Mouse (Mus musculus) heart, postnatal 36 days (tissue): ENCODE results near the gene Spata20. TPM values are rescaled to one million over a fixed set of nuclear protein-coding genes. Genes with fewer than 3 reads are reported as not detected.
A peak's percentile ranks its signal among the peaks of the same experiment; 100 is the strongest.

Source experiments
- DNase-seq, 2 experiments: peaks; one replicate each; pipeline ENCODE4 v3.0.0; 2021 to 2022
- intact Hi-C: fragments of 180-260 bp; cut with DNase I; formaldehyde crosslinking; loops from one replicate; pipeline ENCODE4 v1.15.1; 2025
- total RNA-seq, 2 experiments: library from RNA; stranded (reverse); gene quantifications; 2 replicates each; pipeline ENCODE4 v1.2.3; 2021

The Spata20 gene
- total RNA-seq, 2 experiments from 2014 or later, result 0.42 to 0.62 TPM

- DNase-seq, result no peak
- intact Hi-C loops, result no loop called here
Measured at GRCm38 (mm10) chr11:94456347-94456746, 29.6 kb downstream of the Spata20 start.

GRCm38 (mm10) chr11:94455161-94455820, 30.7 kb downstream of the Spata20 start:
- intact Hi-C loops, result no loop called here
- DNase-seq, result no peak

GRCm38 (mm10) chr11:94454756-94455155, 31.2 kb downstream of the Spata20 start:
- no peak for DNase-seq
- intact Hi-C loops, result no loop called here

- intact Hi-C loops, result no loop called here
Measured at GRCm38 (mm10) chr11:94451091-94451773, 34.7 kb downstream of the Spata20 start.

GRCm38 (mm10) chr11:94449886-94450285, 36.1 kb downstream of the Spata20 start:
- intact Hi-C loops, result no loop called here
- peak; percentile 51 to 52 for DNase-seq

More at GRCm38 (mm10) chr11:94451091-94451773, 34.7 kb downstream of the Spata20 start:
- peak; percentile 63 to 69 for DNase-seq

- intact Hi-C loops, result no loop called here
Measured at GRCm38 (mm10) chr11:94449239-94449638, 36.7 kb downstream of the Spata20 start.

GRCm38 (mm10) chr11:94447017-94447416, 39.0 kb downstream of the Spata20 start:
- no peak for DNase-seq
- intact Hi-C loops, result no loop called here

More at GRCm38 (mm10) chr11:94449239-94449638, 36.7 kb downstream of the Spata20 start:
- DNase-seq, result no peak

- no peak for DNase-seq
- intact Hi-C loops, result no loop called here
Measured at GRCm38 (mm10) chr11:94445300-94445699, 40.7 kb downstream of the Spata20 start.

- intact Hi-C loops, result no loop called here
Measured at GRCm38 (mm10) chr11:94444829-94445228, 41.1 kb downstream of the Spata20 start.

GRCm38 (mm10) chr11:94441752-94442151, 44.2 kb downstream of the Spata20 start:
- intact Hi-C loops, result no loop called here
- DNase-seq, result no peak

More at GRCm38 (mm10) chr11:94444829-94445228, 41.1 kb downstream of the Spata20 start:
- DNase-seq, result no peak

GRCm38 (mm10) chr11:94441122-94441521, 44.9 kb downstream of the Spata20 start:
- DNase-seq, result no peak
- intact Hi-C loops, result no loop called here

- no peak for DNase-seq
- intact Hi-C loops, result no loop called here
Measured at GRCm38 (mm10) chr11:94440421-94440820, 45.6 kb downstream of the Spata20 start.

- intact Hi-C loops, result no loop called here
- DNase-seq, result no peak
Measured at GRCm38 (mm10) chr11:94429011-94429651, 56.8 kb downstream of the Spata20 start.

Other genes with a start within 250 kb of the Spata20 start
- 1 to 10 TPM; 4.0 to 4.2 TPM for gene Wfikkn2, start 240.2 kb downstream of the Spata20 start, total RNA-seq
- gene Gm21885, start 204.3 kb downstream of the Spata20 start, total RNA-seq, result under 1 TPM in 1 of 2 experiments, not detected in 1; 0.42 TPM
- gene Luc7l3, start 164.2 kb downstream of the Spata20 start, total RNA-seq, result 10 to 100 TPM; 31.9 to 34.3 TPM
- gene Ankrd40, start 158.2 kb downstream of the Spata20 start, total RNA-seq, result 100 to 1,000 TPM; 263 to 301 TPM
- gene Abcc3, start 93.2 kb downstream of the Spata20 start, total RNA-seq, result 1 to 10 TPM; 1.7 to 3.9 TPM
- gene Cacna1g, start 12.0 kb downstream of the Spata20 start, total RNA-seq, result 10 to 100 TPM; 13.8 to 14.2 TPM
- 10 to 100 TPM; 26.7 to 31.2 TPM for gene Epn3, start 13.8 kb upstream of the Spata20 start, total RNA-seq
- 1 to 10 TPM in 1 of 2 experiments, under 1 TPM in 1; 0.89 to 1.3 TPM for gene Mycbpap, start 35.6 kb upstream of the Spata20 start, total RNA-seq
- gene Rsad1, start 63.1 kb upstream of the Spata20 start, total RNA-seq, result 10 to 100 TPM in 1 of 2 experiments, 1 to 10 TPM in 1; 9.6 to 14.2 TPM
- gene Chad, start 78.9 kb upstream of the Spata20 start, total RNA-seq, result 1 to 10 TPM; 1.0 to 1.2 TPM
- gene Acsf2, start 115.7 kb upstream of the Spata20 start, total RNA-seq, result 10 to 100 TPM; 26.5 to 28.9 TPM
- gene Lrrc59, start 143.6 kb upstream of the Spata20 start, total RNA-seq, result 10 to 100 TPM; 31.1 to 33.8 TPM
- 10 to 100 TPM; 59.2 to 60.1 TPM for gene Mrpl27, start 167.6 kb upstream of the Spata20 start, total RNA-seq
- gene Eme1, start 167.8 kb upstream of the Spata20 start, total RNA-seq, result under 1 TPM in 1 of 2 experiments, not detected in 1; 0.25 TPM
- 10 to 100 TPM in 1 of 2 experiments, 1 to 10 TPM in 1; 10.0 to 10.4 TPM for gene Xylt2, start 191.3 kb upstream of the Spata20 start, total RNA-seq
- not detected for gene Gm11541, start 218.3 kb upstream of the Spata20 start, total RNA-seq